Mouse (Mus musculus) kidney, adult 8-10 months (tissue): ENCODE results near the gene Rimbp2.

Experiments used
- DNase-seq, 2 experiments: peaks; one replicate each; pipeline ENCODE4 v3.0.0; 2022

Rimbp2 gene

GRCm38 (mm10) chr5:128932776-128933175 lies 20.5 kb downstream of the Rimbp2 start:
- no peak for DNase-seq

- no peak for DNase-seq
Observed at GRCm38 (mm10) chr5:128925073-128925472, 28.2 kb downstream of the Rimbp2 start.

- no peak for DNase-seq
Observed at GRCm38 (mm10) chr5:128920112-128920511, 33.2 kb downstream of the Rimbp2 start.

GRCm38 (mm10) chr5:128917116-128917959 lies 35.9 kb downstream of the Rimbp2 start:
- DNase-seq, result peak; percentile 23 to 55

GRCm38 (mm10) chr5:128913820-128914219 lies 39.5 kb downstream of the Rimbp2 start:
- no peak for DNase-seq

- no peak for DNase-seq
Observed at GRCm38 (mm10) chr5:128912374-128912773, 40.9 kb downstream of the Rimbp2 start.

GRCm38 (mm10) chr5:128911593-128911992 lies 41.7 kb downstream of the Rimbp2 start:
- DNase-seq, result no peak

- DNase-seq, result no peak
Observed at GRCm38 (mm10) chr5:128904113-128904512, 49.2 kb downstream of the Rimbp2 start.

GRCm38 (mm10) chr5:128903120-128903519 lies 50.2 kb downstream of the Rimbp2 start:
- no peak for DNase-seq

- DNase-seq, result no peak
Observed at GRCm38 (mm10) chr5:128899971-128900370, 53.3 kb downstream of the Rimbp2 start.

- DNase-seq, result no peak
Observed at GRCm38 (mm10) chr5:128894921-128895320, 58.4 kb downstream of the Rimbp2 start.

- peak; percentile 34 to 65 for DNase-seq
Observed at GRCm38 (mm10) chr5:128887546-128887945, 65.7 kb downstream of the Rimbp2 start.

GRCm38 (mm10) chr5:128884320-128884719 lies 69.0 kb downstream of the Rimbp2 start:
- DNase-seq, result peak; percentile 32 to 60

- no peak for DNase-seq
Observed at GRCm38 (mm10) chr5:128879092-128879491, 74.2 kb downstream of the Rimbp2 start.

GRCm38 (mm10) chr5:128877425-128878035 lies 75.8 kb downstream of the Rimbp2 start:
- peak; percentile 13 to 32 for DNase-seq

GRCm38 (mm10) chr5:128871706-128872105 lies 81.6 kb downstream of the Rimbp2 start:
- no peak for DNase-seq

- DNase-seq, result no peak
Observed at GRCm38 (mm10) chr5:128866811-128867210, 86.5 kb downstream of the Rimbp2 start.

- no peak for DNase-seq
Observed at GRCm38 (mm10) chr5:128866291-128866690, 87.0 kb downstream of the Rimbp2 start.

- DNase-seq, result no peak
Observed at GRCm38 (mm10) chr5:128863497-128863896, 89.8 kb downstream of the Rimbp2 start.

GRCm38 (mm10) chr5:128860907-128861306 lies 92.4 kb downstream of the Rimbp2 start:
- DNase-seq, result no peak

GRCm38 (mm10) chr5:128852791-128853190 lies 100.5 kb downstream of the Rimbp2 start:
- DNase-seq, result peak; percentile 3 to 28

GRCm38 (mm10) chr5:128847806-128848205 lies 105.5 kb downstream of the Rimbp2 start:
- DNase-seq, result no peak

GRCm38 (mm10) chr5:128846433-128847040 lies 106.7 kb downstream of the Rimbp2 start:
- DNase-seq, result no peak

- DNase-seq, result no peak
Observed at GRCm38 (mm10) chr5:128845033-128845432, 108.3 kb downstream of the Rimbp2 start.
